In genomic region chr16:31750526-31750925, GRCm38 (mm10) we compare ENCODE assay signal across 9 mouse cellular contexts.
A peak's percentile ranks its signal among the peaks of the same experiment; 100 is the strongest.
DNase-seq lines count a peak whose midpoint lies in the region; ATAC-seq lines count a peak whose summit lies in the region.
"Had no signal": no experiment of that assay in that cellular context is flagged by ENCODE, and none has a peak within 500 bp of the region (broad histone marks: within the 10 kb centered on the region; RNA-seq: fewer than 3 reads in every experiment).

No protein-coding gene starts in this region.

- ATAC-seq in heart, embryonic 12.5 days (ENCODE audit: insufficient number of reproducible peaks, low FRiP score), result no peak

- 0 out of 2 replicates have a peak, but pooled peaks cover 12% of the 10 kb centered on the region for H3K4me1 ChIP-seq in heart, embryonic 12.5 days (replicated peaks)
- H3K4me1 ChIP-seq: lung, embryonic 15.5 days had no signal

- 73% methylated on average over 1 of the region's 1 CpGs for WGBS in heart, embryonic 12.5 days

- peak; percentile 42 for DNase-seq in cerebellum, adult 8-10 months
- no peak for DNase-seq in cerebellum, adult 18-20 months
- DNase-seq in layer of hippocampus, adult 9-10 months (ENCODE audit: low spot score), result peak; percentile 76
- DNase-seq in layer of hippocampus, adult 9-11 months, result no peak
- peak; percentile 45 for DNase-seq in MEL-GATA-1-ER (ENCODE audit: extremely low read depth, low read depth)
- DNase-seq in kidney, postnatal 4 days, result peak; percentile 14 to 39
- DNase-seq in right cerebral cortex, postnatal 25 days, result no peak

- peaks cover 9% of the 10 kb centered on the region; the same call in 1 of the 2 replicates for H3K36me3 ChIP-seq in heart, embryonic 12.5 days
- H3K36me3 ChIP-seq: lung, embryonic 15.5 days had no signal

- H3K9me3 ChIP-seq in heart, embryonic 12.5 days (replicated peaks), result no peaks in the 10 kb centered on the region
- H3K9me3 ChIP-seq: lung, embryonic 15.5 days had no signal

- H3K9ac ChIP-seq in heart, embryonic 12.5 days, result no peak overlapping the region
- H3K9ac ChIP-seq: lung, embryonic 15.5 days had no signal

- H3K4me2 ChIP-seq in heart, embryonic 12.5 days, result no peak overlapping the region
- H3K4me2 ChIP-seq: lung, embryonic 15.5 days had no signal

- no peaks in the 10 kb centered on the region for H3K27me3 ChIP-seq in heart, embryonic 12.5 days (replicated peaks)
- H3K27me3 ChIP-seq: lung, embryonic 15.5 days had no signal

- H3K27ac ChIP-seq in heart, embryonic 12.5 days (ENCODE audit: poor library complexity, severe bottlenecking), result no peak overlapping the region
- H3K27ac ChIP-seq: lung, embryonic 15.5 days had no signal

- no peak overlapping the region for H3K4me3 ChIP-seq in heart, embryonic 12.5 days
- H3K4me3 ChIP-seq: lung, embryonic 15.5 days had no signal

Comparison
In these comparisons a context has a peak if more than half of its experiments do, and no peak if none do; other contexts are left out.
1. DNase-seq: peak in cerebellum, adult 8-10 months (single experiment), layer of hippocampus, adult 9-10 months (single experiment), MEL-GATA-1-ER (single experiment) and kidney, postnatal 4 days (2 of 2); none in cerebellum, adult 18-20 months (0 of 2), layer of hippocampus, adult 9-11 months (single experiment) and right cerebral cortex, postnatal 25 days (single experiment).